26 mouse cellular contexts compared by ENCODE assay signal in genomic region chr13:99052076-99052475, GRCm38 (mm10).
"Had no signal": no experiment of that assay in that cellular context is flagged by ENCODE, and none has a peak within 500 bp of the region (broad histone marks: within the 10 kb centered on the region; RNA-seq: fewer than 3 reads in every experiment).

No protein-coding gene starts in this region.

- DNase-seq: cerebellum, adult 2 months; cerebellum, adult 8-10 months; cerebellum, adult 9-10 months; cerebellum, adult 9-11 months; cerebellum, postnatal 10 days; cerebellum, postnatal 14 days; cerebellum, postnatal 25 days; cerebellum, postnatal 36 days; embryo, embryonic 11 days; forebrain, postnatal 0 days; gastrocnemius, adult 2 months; gastrocnemius, postnatal 10 days; gastrocnemius, postnatal 14 days; gastrocnemius, postnatal 25 days; gastrocnemius, postnatal 36 days; heart, adult 18-20 months; heart, adult 2 months had no signal

- H3K4me3 ChIP-seq: embryonic facial prominence, embryonic 10.5 days; embryonic facial prominence, embryonic 12.5 days; embryonic facial prominence, embryonic 13.5 days; embryonic facial prominence, embryonic 15.5 days; erythroblast, embryonic 14.5 days; forebrain, embryonic 10.5 days; forebrain, embryonic 12.5 days; forebrain, embryonic 13.5 days; forebrain, embryonic 15.5 days; gastrocnemius, adult 2 months; heart, adult 2 months had no signal

- H3K27me3 ChIP-seq: embryonic facial prominence, embryonic 12.5 days; embryonic facial prominence, embryonic 13.5 days; embryonic facial prominence, embryonic 15.5 days; forebrain, embryonic 13.5 days; forebrain, embryonic 15.5 days had no signal

- H3K27ac ChIP-seq: embryonic facial prominence, embryonic 10.5 days; embryonic facial prominence, embryonic 12.5 days; embryonic facial prominence, embryonic 13.5 days; embryonic facial prominence, embryonic 15.5 days; forebrain, embryonic 10.5 days; forebrain, embryonic 12.5 days; forebrain, embryonic 13.5 days; forebrain, embryonic 15.5 days; gastrocnemius, adult 2 months; heart, adult 2 months had no signal

- H3K4me1 ChIP-seq: embryonic facial prominence, embryonic 12.5 days; forebrain, embryonic 13.5 days; forebrain, embryonic 15.5 days had no signal

- H3K36me3 ChIP-seq: embryonic facial prominence, embryonic 10.5 days; embryonic facial prominence, embryonic 12.5 days; embryonic facial prominence, embryonic 13.5 days; embryonic facial prominence, embryonic 15.5 days; forebrain, embryonic 10.5 days; forebrain, embryonic 12.5 days; forebrain, embryonic 15.5 days had no signal

- H3K9me3 ChIP-seq: embryonic facial prominence, embryonic 10.5 days; embryonic facial prominence, embryonic 12.5 days; embryonic facial prominence, embryonic 13.5 days; embryonic facial prominence, embryonic 15.5 days; forebrain, embryonic 10.5 days; forebrain, embryonic 12.5 days; forebrain, embryonic 13.5 days; forebrain, embryonic 15.5 days had no signal
